Mouse (Mus musculus) spleen, adult 2 months (tissue): ENCODE data around the gene Gm10271.

Experiments
- CTCF ChIP-seq: fragments of 200-500 bp; IDR thresholded peaks from 2 replicates; pipeline ENCODE4 v1.5.1; 2011; ENCODE audit warnings: mild to moderate bottlenecking, inconsistent platforms; ENCODE audit not compliant: insufficient read depth, insufficient read length, insufficient replicate concordance; ENCODE audit errors: extremely low read depth
- POLR2A ChIP-seq: fragments of 200-500 bp; IDR thresholded peaks from 2 replicates; pipeline ENCODE4 v1.6.1; 2011; ENCODE audit warnings: low read depth, low read length, inconsistent platforms

DNA sequence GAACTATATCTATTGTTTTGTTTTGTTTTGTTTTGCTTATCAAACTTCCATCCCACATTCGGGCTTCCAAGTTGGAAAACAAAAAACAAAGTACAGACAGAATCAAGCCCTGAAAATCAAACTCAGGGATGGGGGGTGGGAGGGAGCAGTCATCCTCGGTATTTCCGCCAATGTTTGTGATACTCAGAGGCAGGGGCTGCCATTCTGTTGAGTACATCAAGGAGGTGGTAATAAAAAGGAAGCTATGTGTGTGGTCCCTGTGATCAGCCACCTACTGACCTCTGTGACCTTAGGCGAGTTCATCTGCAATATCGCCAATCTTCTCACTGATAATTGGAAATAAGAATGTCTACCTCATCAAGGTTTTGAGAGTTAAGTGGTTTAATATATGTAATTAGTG, 21.5 kb downstream of the Gm10271 start:
- TF ChIP-seq CTCF (no peak), POLR2A (no peak)
